In genomic region chr15:86205300-86205699, GRCm38 (mm10) we compare ENCODE assay signal across 8 mouse cellular contexts. TPM values are rescaled to one million over a fixed set of nuclear protein-coding genes. Genes with fewer than 3 reads are reported as not detected.
DNase-seq lines count a peak whose midpoint lies in the region; ATAC-seq and TF ChIP-seq lines count a peak whose summit lies in the region.

No protein-coding gene starts in this region.

- intact Hi-C loops in gastrocnemius, postnatal 14 days (cut with DNase I; ENCODE audit: low total_unique reads) = no loop called here

- H3K27ac ChIP-seq in cortical plate, adult 2 months (ENCODE audit: insufficient read depth, low read length) = no peak overlapping the region
- no peak overlapping the region for H3K27ac ChIP-seq in liver, embryonic 14.5 days

- TF ChIP-seq EP300 in liver, embryonic 14.5 days (IDR thresholded peaks at IDR 0.05; ENCODE audit: low read depth) = no peak

- H3K4me1 ChIP-seq in cortical plate, adult 2 months (ENCODE audit: control insufficient read depth, insufficient read depth, low read length) = no peaks in the 10 kb centered on the region
- peaks cover 4 to 17% of the 10 kb centered on the region in 2 experiments; a peak in 2 of 4 replicates for H3K4me1 ChIP-seq in liver, embryonic 14.5 days (replicated peaks; ENCODE audit: control insufficient read depth in 2 of 2, insufficient read depth in 2 of 2, low read length in 1 of 2)

- ATAC-seq in liver, embryonic 14.5 days (ENCODE audit: insufficient read depth) = peak; percentile 42; the same call in 1 of the 2 replicates

- H3K4me3 ChIP-seq in cortical plate, adult 2 months (ENCODE audit: insufficient read depth, low read length) = no peak overlapping the region
- H3K4me3 ChIP-seq in liver, embryonic 14.5 days (ENCODE audit: insufficient read depth in 1 of 2, low read depth in 2 of 2, low read length in 2 of 2) = no peak overlapping the region

- no peak for TF ChIP-seq POLR2A in cortical plate, adult 2 months (IDR thresholded peaks at IDR 0.05; ENCODE audit: extremely low read depth, insufficient read depth, low read length)

- no peaks in the 10 kb centered on the region for H3K9me3 ChIP-seq in liver, embryonic 14.5 days (ENCODE audit: control insufficient read depth, low read length)

- peak; percentile 49 for TF ChIP-seq CTCF in cortical plate, adult 2 months (IDR thresholded peaks at IDR 0.05; ENCODE audit: extremely low read depth, insufficient read depth, low read length)
- peak; percentile 80 for TF ChIP-seq CTCF in liver, embryonic 14.5 days (IDR thresholded peaks at IDR 0.05; ENCODE audit: low read depth)

- H3K27me3 ChIP-seq in liver, embryonic 14.5 days (ENCODE audit: control insufficient read depth, insufficient read depth, low read length) = no peaks in the 10 kb centered on the region

- peak; percentile 54 for DNase-seq in gastrocnemius, adult 18-20 months (ENCODE audit: low spot score)
- no peak for DNase-seq in gastrocnemius, postnatal 14 days
- peak; percentile 53 for DNase-seq in right cerebral cortex, postnatal 4 days
- no peak for DNase-seq in right cerebral cortex, adult 18-20 months
- DNase-seq in liver, embryonic 14.5 days (ENCODE audit: low read depth in 3 of 3, low spot score in 3 of 3) = no peak
- peak; percentile 67 to 85 for DNase-seq in spleen, postnatal 10 days (ENCODE audit: low spot score in 2 of 2)
- DNase-seq in layer of hippocampus, adult 9-11 months = no peak

- H3K4me2 ChIP-seq in liver, embryonic 14.5 days (ENCODE audit: low read depth) = no peak overlapping the region

- H3K36me3 ChIP-seq in liver, embryonic 14.5 days (replicated peaks; ENCODE audit: control insufficient read depth, insufficient read depth, low read depth) = no peaks in the 10 kb centered on the region

- H3K9ac ChIP-seq in liver, embryonic 14.5 days (replicated peaks) = no peak overlapping the region

- WGBS in liver, embryonic 14.5 days (ENCODE audit: insufficient replicate concordance) = 44% methylated on average over 2 of the region's 2 CpGs

RNA-seq across cellular contexts. Expression of gene Tbc1d22a, which starts 9.0 kb away (rescaled TPM):
- 10 to 100 TPM; 15.6 to 17.1 TPM for total RNA-seq in gastrocnemius, adult 18-20 months (2021)
- 10 to 100 TPM; 10.4 to 11.9 TPM for total RNA-seq in gastrocnemius, postnatal 14 days (2021)
- polyA plus RNA-seq in cortical plate, adult 2 months (2012; rRNA removed) = 33.5 and 33.9 TPM in 2 replicates
- 5.8 and 6.4 TPM in 2 replicates for polyA plus RNA-seq in liver, embryonic 14.5 days (2012; rRNA removed)
- polyA plus RNA-seq in liver, embryonic 14.5 days (2014; fragmentation: Nextera tagmentation; extraction: Ambion mirVana) = 4.1 and 4.9 TPM in 2 replicates

RNA-seq across cellular contexts. Expression of gene Cerk, which starts 19.4 kb away (rescaled TPM):
- 1 to 10 TPM; 4.3 to 5.1 TPM for total RNA-seq in gastrocnemius, adult 18-20 months (2021)
- 1 to 10 TPM; 6.5 to 7.4 TPM for total RNA-seq in gastrocnemius, postnatal 14 days (2021)
- 42.8 and 44.7 TPM in 2 replicates for polyA plus RNA-seq in cortical plate, adult 2 months (2012; rRNA removed)
- polyA plus RNA-seq in liver, embryonic 14.5 days (2012; rRNA removed) = 2.4 and 2.9 TPM in 2 replicates
- polyA plus RNA-seq in liver, embryonic 14.5 days (2014; fragmentation: Nextera tagmentation; extraction: Ambion mirVana) = 2.7 and 3.3 TPM in 2 replicates

Comparison
In these comparisons a context has a peak if more than half of its experiments do, and no peak if none do; other contexts are left out.
1. DNase-seq: peak in gastrocnemius, adult 18-20 months (single experiment), right cerebral cortex, postnatal 4 days (single experiment) and spleen, postnatal 10 days (2 of 2); none in gastrocnemius, postnatal 14 days (single experiment), right cerebral cortex, adult 18-20 months (single experiment), liver, embryonic 14.5 days (0 of 3) and layer of hippocampus, adult 9-11 months (single experiment).